Mouse (Mus musculus) kidney, adult 8-10 months (tissue): Measurements from ENCODE around the gene Mipep.

ENCODE experiments used
- DNase-seq, 2 experiments: peaks; one replicate each; pipeline ENCODE4 v3.0.0; 2022

Mipep gene

GRCm38 (mm10) chr14:60757722-60758121 is 26.7 kb upstream of the Mipep start:
- DNase-seq = no peak

GRCm38 (mm10) chr14:60759097-60759496 is 25.3 kb upstream of the Mipep start:
- DNase-seq = no peak

GRCm38 (mm10) chr14:60761801-60762200 is 22.6 kb upstream of the Mipep start:
- DNase-seq = no peak

DNA sequence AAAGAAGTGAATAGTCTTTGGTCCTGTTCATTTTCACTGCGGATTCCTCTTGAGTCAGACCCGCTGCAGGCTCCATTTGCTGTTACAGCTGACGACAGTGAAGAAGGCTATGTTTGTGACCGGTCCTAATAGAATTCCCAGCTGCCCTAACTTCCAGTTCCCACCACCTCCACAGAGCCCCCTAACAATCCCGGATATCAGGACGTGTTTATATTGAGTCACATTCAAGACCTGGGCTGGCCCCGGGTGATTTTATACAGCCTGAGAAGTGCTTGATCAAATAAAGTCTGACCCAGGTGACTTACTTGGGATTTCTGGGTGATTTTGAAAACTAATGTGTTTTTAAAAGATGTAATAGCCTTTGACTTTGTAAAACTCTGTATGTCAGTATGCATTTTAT is 21.6 kb upstream of the Mipep start:
- DNase-seq = no peak

DNA sequence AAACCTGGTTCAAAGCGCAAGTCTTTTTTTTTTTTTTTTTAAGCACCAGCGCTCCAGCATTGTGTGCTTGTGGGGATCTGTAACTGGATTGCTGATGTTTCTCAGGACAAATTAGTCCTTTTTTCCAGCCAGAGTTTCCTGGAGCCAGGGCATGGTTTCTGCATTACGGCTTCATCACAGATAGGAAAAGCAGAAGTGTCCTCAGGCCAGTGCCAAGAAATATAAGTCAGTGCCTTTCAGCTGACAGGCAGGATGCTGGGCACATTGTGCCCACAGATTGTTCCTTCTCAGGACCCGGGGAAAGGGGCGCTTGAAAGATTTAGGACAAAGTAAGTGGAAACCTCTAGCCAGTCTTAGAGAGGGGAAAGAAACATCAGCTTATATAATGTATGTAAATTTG is 20.6 kb upstream of the Mipep start:
- no peak for DNase-seq

DNA sequence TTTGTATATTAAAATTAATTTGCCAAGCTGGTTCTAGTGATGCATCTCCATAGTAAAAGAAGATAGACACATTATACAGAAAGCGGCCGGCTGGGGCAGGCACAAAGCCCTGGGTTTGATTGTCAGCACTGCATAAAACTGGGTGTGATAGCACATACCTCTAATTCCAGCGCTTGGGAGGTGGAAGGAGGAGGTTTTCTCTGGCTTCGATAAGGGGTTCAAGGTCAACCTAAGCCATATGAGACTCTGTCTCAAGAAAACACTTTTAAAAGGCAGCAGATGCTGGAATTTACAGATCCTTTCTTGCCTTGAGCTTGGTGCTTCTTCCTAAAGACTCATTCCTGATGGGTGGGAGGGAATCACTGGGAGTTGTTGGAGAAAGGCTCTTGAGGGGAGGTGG is 19.8 kb upstream of the Mipep start:
- DNase-seq = no peak

DNA sequence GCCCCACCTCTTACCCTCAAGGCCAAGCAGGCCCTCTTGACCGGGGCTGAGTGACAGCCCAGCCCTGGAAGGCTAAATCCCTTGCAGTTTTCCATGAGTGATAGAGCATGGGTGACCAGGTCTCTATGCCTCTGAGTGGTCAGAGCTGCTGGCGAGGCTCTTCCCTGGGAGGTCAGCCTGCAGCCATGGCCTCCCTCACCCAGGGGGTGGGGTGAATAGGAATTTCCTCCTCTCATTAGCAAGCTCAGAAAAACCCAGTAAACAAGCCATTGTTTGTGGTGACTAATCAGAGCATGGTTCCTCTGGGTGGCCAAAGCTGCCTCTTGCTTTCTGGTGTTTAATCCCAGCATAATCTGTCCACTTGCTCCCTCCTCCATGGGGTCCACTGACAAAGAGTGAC is 19.3 kb upstream of the Mipep start:
- DNase-seq = peak in 1 of 2 experiments; percentile 28

DNA sequence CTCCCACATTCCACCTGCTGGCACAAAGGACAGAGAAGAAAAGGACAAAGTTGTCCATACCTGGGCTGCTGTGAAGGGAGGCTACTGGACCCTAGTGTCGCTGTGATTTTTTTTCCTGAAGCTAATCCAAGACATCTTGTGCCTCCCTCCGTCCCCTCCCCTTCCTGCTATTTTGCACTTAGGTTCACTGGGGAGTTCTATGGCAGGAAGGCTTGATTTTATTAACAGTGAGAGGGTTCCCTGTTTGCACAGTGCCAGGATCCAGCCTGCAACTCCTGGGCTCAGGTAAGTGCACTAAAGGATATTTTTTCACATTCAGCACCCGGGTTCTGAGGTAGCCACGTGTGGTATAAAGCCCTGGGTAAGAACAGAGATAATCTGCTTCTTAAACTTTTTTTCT is 16.5 kb upstream of the Mipep start, which contains the start of gene C1qtnf9:
Gene C1qtnf9, plus strand, starts transcription at position 251 of the 400 bp plus-strand sequence.
- DNase-seq = no peak

DNA sequence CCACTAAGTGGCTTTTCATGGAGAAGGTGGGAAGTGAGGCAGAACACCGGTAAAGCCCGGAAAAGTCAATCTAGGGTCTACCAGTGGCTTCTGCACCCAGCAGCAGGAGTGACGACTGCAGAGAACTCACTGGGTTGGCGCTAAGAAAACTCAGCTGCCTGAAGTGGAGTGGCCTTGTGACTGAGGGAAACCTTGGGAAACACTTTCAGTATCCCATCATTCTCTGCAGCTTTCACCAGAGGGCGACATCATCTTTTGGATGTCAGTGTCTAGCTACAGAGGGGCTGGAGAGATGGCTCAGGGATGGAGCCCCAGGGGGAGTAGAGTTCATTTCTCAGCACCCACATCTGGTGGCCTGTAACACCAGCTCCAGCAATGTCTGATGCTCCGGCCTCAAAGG is 15.0 kb upstream of the Mipep start:
- DNase-seq = no peak

- no peak for DNase-seq
These were observed 13.8 kb upstream of the Mipep start for GRCm38 (mm10) chr14:60770594-60770993.

- DNase-seq = peak; percentile 38 to 65
These were observed 13.3 kb upstream of the Mipep start for GRCm38 (mm10) chr14:60771057-60771456.

DNA sequence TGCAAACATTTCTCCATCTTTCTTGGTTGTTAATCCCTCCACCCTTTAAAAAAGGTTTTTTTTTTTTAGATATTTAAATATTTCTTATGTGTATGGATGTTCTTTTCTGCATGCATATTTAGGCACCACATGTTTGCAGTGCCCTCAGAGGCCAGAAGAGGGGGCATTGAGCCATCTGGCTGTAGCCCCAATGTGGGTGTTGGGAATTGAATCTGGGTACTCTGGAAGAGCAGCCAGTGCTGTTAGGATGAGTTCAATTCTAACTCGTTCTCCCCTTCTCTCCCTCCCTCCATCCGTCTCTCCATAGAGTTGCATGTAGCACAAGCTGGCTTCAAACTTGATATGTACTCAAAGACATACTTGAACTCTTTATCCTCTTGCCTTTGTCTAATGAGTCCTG is 10.9 kb upstream of the Mipep start:
- no peak for DNase-seq

- DNase-seq = no peak
These were observed 7.9 kb upstream of the Mipep start for GRCm38 (mm10) chr14:60776521-60776920.

GRCm38 (mm10) chr14:60777485-60777919 is 6.9 kb upstream of the Mipep start:
- DNase-seq = no peak

DNA sequence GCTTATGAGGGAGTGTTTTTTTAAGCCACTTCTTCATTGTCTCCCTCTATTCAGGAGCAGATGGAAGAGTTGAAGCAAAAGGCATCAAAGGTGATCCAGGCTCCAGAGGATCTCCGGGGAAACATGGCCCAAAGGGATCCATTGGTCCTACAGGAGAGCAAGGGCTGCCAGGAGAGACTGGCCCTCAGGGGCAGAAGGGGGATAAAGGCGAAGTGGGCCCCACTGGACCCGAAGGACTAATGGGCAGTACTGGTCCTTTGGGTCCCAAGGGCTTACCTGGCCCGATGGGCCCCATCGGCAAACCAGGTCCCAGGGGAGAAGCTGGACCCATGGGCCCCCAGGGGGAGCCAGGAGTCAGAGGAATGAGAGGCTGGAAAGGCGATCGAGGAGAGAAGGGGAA is 5.2 kb upstream of the Mipep start:
- DNase-seq = no peak

- no peak for DNase-seq
These were observed 2.2 kb upstream of the Mipep start for GRCm38 (mm10) chr14:60782121-60782656.

- DNase-seq = no peak
These were observed 1.2 kb upstream of the Mipep start for GRCm38 (mm10) chr14:60783196-60783595.

- DNase-seq = peak; percentile 18 to 44
These were observed 5.7 kb downstream of the Mipep start for GRCm38 (mm10) chr14:60790103-60790502.

DNA sequence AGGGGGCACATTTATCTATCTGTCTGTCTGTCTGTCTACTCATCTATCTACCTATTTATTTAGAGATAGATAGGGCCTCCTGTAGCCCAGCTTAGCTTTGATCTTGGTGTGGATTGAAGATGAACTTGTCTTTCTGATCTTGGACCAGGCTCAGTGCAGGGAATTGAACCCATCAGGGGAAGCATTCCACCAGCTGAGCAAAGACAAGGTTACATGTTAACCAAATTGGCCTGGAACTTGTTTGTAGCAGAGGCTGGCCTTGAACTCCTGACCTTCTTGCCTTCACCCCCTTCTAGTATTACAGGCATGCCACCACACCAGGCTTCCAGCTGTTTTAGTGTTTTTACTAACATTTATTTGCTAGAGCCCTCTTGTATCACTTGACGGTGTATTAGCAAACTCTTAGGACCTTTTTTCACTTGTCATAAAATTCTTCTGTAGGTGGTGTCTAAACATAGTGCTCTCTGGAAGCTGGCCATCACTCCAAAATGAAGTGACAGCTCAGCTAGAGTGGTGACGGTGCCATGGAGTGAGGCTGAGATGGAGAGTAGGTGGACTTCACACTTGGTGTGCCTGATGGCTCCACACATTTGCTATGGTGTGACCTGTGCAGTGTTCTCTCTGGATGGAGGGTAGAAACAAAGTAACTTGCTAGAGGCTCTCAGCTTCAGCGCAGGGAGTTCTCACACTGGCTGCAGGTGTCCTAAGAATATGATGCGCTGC is 12.4 kb downstream of the Mipep start:
- DNase-seq = no peak

GRCm38 (mm10) chr14:60797596-60797995 is 13.2 kb downstream of the Mipep start:
- DNase-seq = no peak

DNA sequence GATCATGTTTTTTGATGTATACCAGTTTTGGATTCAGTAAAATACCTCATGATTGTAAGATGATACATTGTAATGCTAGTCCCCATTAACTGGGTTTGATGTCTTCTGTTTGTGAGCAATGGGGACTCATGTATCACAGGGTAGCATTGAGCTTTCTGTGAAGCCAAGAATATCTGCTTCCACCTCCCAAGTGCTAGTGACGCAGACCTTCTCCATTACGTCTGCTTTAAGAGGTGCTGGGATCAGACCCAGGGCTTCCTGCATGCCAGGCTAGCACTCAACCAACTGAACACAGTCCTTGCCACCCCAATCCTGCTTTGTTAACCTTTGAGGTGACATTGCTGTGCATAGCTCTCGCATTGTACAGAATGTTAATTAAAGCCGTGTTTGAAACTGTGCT is 14.3 kb downstream of the Mipep start:
- no peak for DNase-seq

DNA sequence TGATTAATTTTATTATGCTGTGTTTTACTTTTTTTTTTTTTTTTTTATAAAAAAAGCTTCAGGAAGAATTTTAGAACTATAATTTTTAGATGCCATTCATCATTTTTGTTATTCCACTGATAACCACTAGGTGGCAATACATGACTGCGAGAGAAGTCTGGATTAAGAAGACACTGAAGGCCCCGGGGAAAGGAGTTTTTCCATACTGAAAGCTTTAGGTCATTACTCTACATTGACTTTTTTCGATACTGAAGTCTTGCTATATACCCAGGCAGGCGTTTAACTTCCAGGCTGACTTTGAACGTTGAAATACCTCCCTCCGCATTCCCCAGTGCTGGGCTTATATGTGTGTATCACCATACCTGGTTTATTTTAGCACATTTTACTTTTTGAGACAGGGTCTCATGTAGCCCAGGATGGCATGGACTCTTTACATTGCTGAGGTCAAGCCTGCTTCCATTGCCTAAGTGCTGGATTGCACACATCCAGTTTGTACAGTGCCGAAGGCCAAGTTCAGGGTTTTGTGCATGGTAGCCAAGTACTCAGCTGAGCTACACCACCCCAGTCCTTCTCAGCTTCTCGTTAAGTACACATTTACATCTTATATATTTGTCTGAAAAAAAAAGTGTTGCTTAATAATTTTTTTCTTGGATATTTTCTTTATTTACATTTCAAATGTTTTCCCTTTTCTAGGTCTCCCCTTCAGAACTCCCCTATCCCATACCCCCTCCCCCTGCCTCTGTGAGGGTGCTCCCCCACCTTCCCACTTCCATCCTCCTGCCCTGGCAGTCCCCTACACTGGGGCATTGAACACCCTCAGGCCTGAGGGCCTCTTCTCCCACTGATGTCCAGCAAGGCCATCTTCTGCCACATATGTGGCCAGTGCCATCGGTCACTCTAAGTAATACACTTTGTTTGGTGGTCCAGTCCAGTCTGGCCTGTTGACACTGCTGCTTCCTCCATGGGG is 15.7 kb downstream of the Mipep start:
- no peak for DNase-seq

DNA sequence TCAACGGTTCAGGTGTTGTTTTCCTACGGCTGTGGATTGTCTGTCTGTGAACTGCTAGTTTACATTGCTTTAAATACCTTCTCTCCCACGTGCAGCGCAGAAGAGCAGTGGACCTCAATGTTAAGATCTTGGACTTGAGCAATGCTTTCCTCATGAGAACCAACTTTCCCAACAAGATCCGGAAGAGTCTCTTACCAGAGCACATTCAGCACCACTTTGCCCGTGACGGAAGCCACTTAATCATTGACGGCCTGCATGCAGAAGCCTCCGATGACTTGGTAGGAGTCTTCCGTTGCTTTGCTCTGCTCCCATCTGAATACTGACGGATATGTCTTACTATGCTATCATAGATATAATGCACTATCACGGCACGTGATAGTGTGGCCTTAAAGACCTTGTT is 17.7 kb downstream of the Mipep start:
- no peak for DNase-seq

DNA sequence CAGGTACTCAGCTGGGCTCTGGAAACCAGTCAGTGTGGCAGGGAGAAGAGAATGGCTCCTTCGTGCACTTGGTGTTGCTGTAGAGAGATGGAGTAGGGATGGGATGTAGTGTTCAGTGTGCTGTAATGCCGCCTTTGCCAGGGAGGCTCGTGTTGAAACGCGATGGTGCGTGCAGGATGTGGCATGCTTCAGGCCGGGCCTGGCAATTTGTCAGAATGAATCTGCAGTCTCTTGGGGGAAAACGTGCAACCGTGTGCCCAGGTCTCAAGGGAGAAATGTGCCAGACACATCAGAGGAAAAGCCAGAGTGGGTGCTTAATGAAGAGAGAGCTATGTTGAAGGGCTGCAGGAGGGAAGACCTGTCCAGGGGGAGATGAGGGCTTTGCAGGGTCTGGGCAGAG is 20.6 kb downstream of the Mipep start:
- DNase-seq = no peak
